Mouse (Mus musculus) kidney, adult 11 months (tissue): ENCODE data around the gene Dnajc4.
A peak's percentile ranks its signal among the peaks of the same experiment; 100 is the strongest.

ENCODE experiments used
- DNase-seq: peaks from one replicate; pipeline ENCODE4 v3.0.0; 2022

Gene Dnajc4

GRCm38 (mm10) chr19:6974211-6975205 is 17.9 kb downstream of the Dnajc4 start, which contains the start of gene Ppp1r14b:
Gene Ppp1r14b, plus strand, starts transcription at chr19:6974968.
- DNase-seq = peak; percentile 71

- DNase-seq = no peak
Measured at GRCm38 (mm10) chr19:6973581-6974190, 18.7 kb downstream of the Dnajc4 start.

GRCm38 (mm10) chr19:6972247-6972917 is 20.0 kb downstream of the Dnajc4 start:
- DNase-seq = no peak

- no peak for DNase-seq
Measured at GRCm38 (mm10) chr19:6971644-6972043, 20.7 kb downstream of the Dnajc4 start.

GRCm38 (mm10) chr19:6970460-6971085 is 21.8 kb downstream of the Dnajc4 start:
- peak; percentile 57 for DNase-seq

GRCm38 (mm10) chr19:6969665-6970381 is 22.5 kb downstream of the Dnajc4 start:
- peak; percentile 67 for DNase-seq

GRCm38 (mm10) chr19:6969291-6969664 is 23.1 kb downstream of the Dnajc4 start:
- no peak for DNase-seq

- DNase-seq = no peak
Measured at GRCm38 (mm10) chr19:6968491-6969271, 23.7 kb downstream of the Dnajc4 start.

GRCm38 (mm10) chr19:6956461-6956860 is 35.9 kb downstream of the Dnajc4 start:
- no peak for DNase-seq

- DNase-seq = no peak
Measured at GRCm38 (mm10) chr19:6955424-6955823, 36.9 kb downstream of the Dnajc4 start.

- peak; percentile 65 for DNase-seq
Measured at GRCm38 (mm10) chr19:6954046-6954445, 38.3 kb downstream of the Dnajc4 start.

- peak; percentile 74 for DNase-seq
Measured at GRCm38 (mm10) chr19:6952712-6953037, 39.7 kb downstream of the Dnajc4 start.

GRCm38 (mm10) chr19:6951994-6952711 is 40.2 kb downstream of the Dnajc4 start:
- peak; percentile 92 for DNase-seq

GRCm38 (mm10) chr19:6951381-6951968 is 40.9 kb downstream of the Dnajc4 start:
- peak; percentile 98 for DNase-seq

GRCm38 (mm10) chr19:6950613-6951153 is 41.7 kb downstream of the Dnajc4 start:
- DNase-seq = peak; percentile 71

- DNase-seq = no peak
Measured at GRCm38 (mm10) chr19:6949951-6950350, 42.4 kb downstream of the Dnajc4 start.

- no peak for DNase-seq
Measured at GRCm38 (mm10) chr19:6949532-6949931, 42.8 kb downstream of the Dnajc4 start.

- DNase-seq = no peak
Measured at GRCm38 (mm10) chr19:6948186-6948585, 44.2 kb downstream of the Dnajc4 start.

- no peak for DNase-seq
Measured at GRCm38 (mm10) chr19:6947742-6948141, 44.6 kb downstream of the Dnajc4 start.

GRCm38 (mm10) chr19:6943709-6944108 is 48.7 kb downstream of the Dnajc4 start:
- DNase-seq = no peak
